Mouse (Mus musculus) MEL (cell line): Measurements from ENCODE around the gene Olfr599. TPM values are rescaled to one million over a fixed set of nuclear protein-coding genes. Genes with fewer than 3 reads are reported as not detected.

Source experiments
- DNase-seq: peaks from one replicate; pipeline ENCODE4 v3.0.0; 2011; ENCODE audit warnings: low read depth, low spot score
- H3K27ac ChIP-seq: 2 replicates; pipeline ENCODE4 v1.5.1; 2012; ENCODE audit warnings: low read depth, mild to moderate bottlenecking, control low read depth, low read length, moderate library complexity; ENCODE audit not compliant: control insufficient read depth
- H3K27me3 ChIP-seq, 2 experiments: fragments of 150-350 bp in 1 of 2; sonication (generic) in 1 of 2; 2 replicates each; pipeline ENCODE4 v1.6.1; 2012; ENCODE audit warnings: low read length in 2 of 2, mild to moderate bottlenecking in 2 of 2, improper control_type of control experiment in 1 of 2, moderate library complexity in 1 of 2; ENCODE audit not compliant: insufficient read depth in 2 of 2, control insufficient read depth in 1 of 2
- H3K36me3 ChIP-seq, 2 experiments: 2 replicates each; pipeline ENCODE4 v1.6.1; 2012 to 2014; ENCODE audit warnings: low read length in 2 of 2, improper control_type of control experiment in 1 of 2, inconsistent platforms in 1 of 2, mild to moderate bottlenecking in 1 of 2; ENCODE audit not compliant: insufficient read depth in 2 of 2, control insufficient read depth in 1 of 2
- H3K4me1 ChIP-seq, 2 experiments: fragments of 150-350 bp in 1 of 2; sonication (generic) in 1 of 2; 2 replicates each; pipeline ENCODE4 v1.6.1; 2012; ENCODE audit warnings: low read length in 2 of 2, improper control_type of control experiment in 1 of 2, mild to moderate bottlenecking in 1 of 2; ENCODE audit not compliant: insufficient read depth in 2 of 2, control insufficient read depth in 1 of 2
- H3K4me3 ChIP-seq, 2 experiments: fragments of 150-350 bp in 1 of 2; sonication (generic) in 1 of 2; 2 replicates each; pipeline ENCODE4 v1.5.1; 2012; ENCODE audit warnings: low read depth in 2 of 2, low read length in 2 of 2, mild to moderate bottlenecking in 2 of 2, moderate library complexity in 2 of 2, control low read depth in 1 of 2, improper control_type of control experiment in 1 of 2; ENCODE audit not compliant: control insufficient read depth in 1 of 2, insufficient read depth in 1 of 2
- H3K79me2 ChIP-seq: 2 replicates; pipeline ENCODE4 v1.6.1; 2012; ENCODE audit warnings: mild to moderate bottlenecking, low read length, moderate library complexity; ENCODE audit not compliant: control insufficient read depth, poor library complexity, insufficient read depth
- H3K9ac ChIP-seq: 2 replicates; pipeline ENCODE4 v1.6.1; 2012; ENCODE audit warnings: low read depth, mild to moderate bottlenecking, control low read depth, low read length, moderate library complexity; ENCODE audit not compliant: control insufficient read depth, poor library complexity, severe bottlenecking
- H3K9me3 ChIP-seq: fragments of 150-350 bp; sonication (generic); replicated peaks from 2 replicates; pipeline ENCODE4 v1.6.1; 2012; ENCODE audit warnings: mild to moderate bottlenecking, low read length, improper control_type of control experiment, moderate library complexity; ENCODE audit not compliant: insufficient read depth
- CHD1 ChIP-seq: IDR thresholded peaks from 2 replicates; pipeline ENCODE4 v1.6.1; 2012; ENCODE audit warnings: low read depth, mild to moderate bottlenecking, inconsistent platforms, low read length, improper control_type of control experiment
- CTCF ChIP-seq, 3 experiments: IDR thresholded peaks in 2 of 3; conservative IDR thresholded peaks in 1 of 3; 2 replicates each; pipeline ENCODE4 v1.5.1; 2011 to 2012; ENCODE audit warnings: low read length in 3 of 3, low read depth in 2 of 3, mild to moderate bottlenecking in 2 of 3, improper control_type of control experiment in 1 of 3, inconsistent platforms in 1 of 3, mixed read lengths in 1 of 3, moderate library complexity in 1 of 3; ENCODE audit not compliant: control insufficient read depth in 1 of 3, insufficient read depth in 1 of 3, poor library complexity in 1 of 3, severe bottlenecking in 1 of 3
- ELF1 ChIP-seq: IDR thresholded peaks from 2 replicates; pipeline ENCODE4 v1.6.1; 2014; ENCODE audit warnings: low read depth, mild to moderate bottlenecking, inconsistent platforms, low read length, improper control_type of control experiment, moderate library complexity
- GABPA ChIP-seq: IDR thresholded peaks from 2 replicates; pipeline ENCODE4 v1.6.1; 2012; ENCODE audit warnings: low read depth, mild to moderate bottlenecking, inconsistent platforms, low read length, improper control_type of control experiment, moderate library complexity
- MAFK ChIP-seq: IDR thresholded peaks from 2 replicates; pipeline ENCODE4 v1.6.1; 2011; ENCODE audit warnings: low read depth, mild to moderate bottlenecking, low read length, improper control_type of control experiment, borderline replicate concordance
- MAX ChIP-seq: IDR thresholded peaks from 2 replicates; pipeline ENCODE4 v1.6.1; 2011; ENCODE audit warnings: low read length, improper control_type of control experiment
- MXI1 ChIP-seq: IDR thresholded peaks from 2 replicates; pipeline ENCODE4 v1.6.1; 2011; ENCODE audit warnings: mild to moderate bottlenecking, low read depth, low read length, improper control_type of control experiment
- MYB ChIP-seq: IDR thresholded peaks from 2 replicates; pipeline ENCODE4 v1.6.1; 2011; ENCODE audit warnings: mild to moderate bottlenecking, low read depth, low read length, improper control_type of control experiment
- NELFE ChIP-seq: IDR thresholded peaks from 2 replicates; pipeline ENCODE4 v1.6.1; 2011; ENCODE audit warnings: low read depth, low read length, improper control_type of control experiment
- NRF1 ChIP-seq: IDR thresholded peaks from 2 replicates; pipeline ENCODE4 v1.6.1; 2014; ENCODE audit warnings: low read depth, mild to moderate bottlenecking, inconsistent platforms, low read length, improper control_type of control experiment, moderate library complexity; ENCODE audit not compliant: poor library complexity, insufficient read depth, severe bottlenecking
- POLR2A ChIP-seq, 2 experiments: IDR thresholded peaks; 2 replicates each; pipeline ENCODE4 v1.6.1; 2011 to 2012; ENCODE audit warnings: low read length in 2 of 2, mild to moderate bottlenecking in 2 of 2, control low read depth in 1 of 2, improper control_type of control experiment in 1 of 2, low read depth in 1 of 2, moderate library complexity in 1 of 2; ENCODE audit not compliant: control insufficient read depth in 1 of 2, insufficient read depth in 1 of 2, poor library complexity in 1 of 2
- RAD21 ChIP-seq: IDR thresholded peaks from 2 replicates; pipeline ENCODE4 v1.6.1; 2011; ENCODE audit warnings: mild to moderate bottlenecking, low read depth, low read length, improper control_type of control experiment
- SMC3 ChIP-seq: IDR thresholded peaks from 2 replicates; pipeline ENCODE4 v1.6.1; 2011; ENCODE audit warnings: low read depth, low read length, improper control_type of control experiment
- TAL1 ChIP-seq: IDR thresholded peaks from 2 replicates; pipeline ENCODE4 v1.6.1; 2012; ENCODE audit warnings: mild to moderate bottlenecking, inconsistent platforms, low read length, moderate library complexity, mixed read lengths
- TCF12 ChIP-seq: IDR thresholded peaks from 2 replicates; pipeline ENCODE4 v1.6.1; 2014; ENCODE audit warnings: low read depth, mild to moderate bottlenecking, inconsistent platforms, low read length, improper control_type of control experiment, moderate library complexity
- UBTF ChIP-seq: IDR thresholded peaks from 2 replicates; pipeline ENCODE4 v1.6.1; 2012; ENCODE audit warnings: low read depth, mild to moderate bottlenecking, inconsistent platforms, low read length, improper control_type of control experiment, moderate library complexity, borderline replicate concordance; ENCODE audit not compliant: insufficient read depth
- USF1 ChIP-seq: IDR thresholded peaks from 2 replicates; pipeline ENCODE4 v1.6.1; 2014; ENCODE audit warnings: low read depth, mild to moderate bottlenecking, inconsistent platforms, low read length, improper control_type of control experiment, moderate library complexity
- USF2 ChIP-seq, 2 experiments: IDR thresholded peaks; 2 replicates each; pipeline ENCODE4 v1.6.1; 2011 to 2012; ENCODE audit warnings: improper control_type of control experiment in 2 of 2, low read length in 2 of 2, borderline replicate concordance in 1 of 2, inconsistent platforms in 1 of 2, low read depth in 1 of 2, mild to moderate bottlenecking in 1 of 2; ENCODE audit not compliant: insufficient read depth in 1 of 2
- ZMIZ1 ChIP-seq: IDR thresholded peaks from 2 replicates; pipeline ENCODE4 v1.6.1; 2012; ENCODE audit warnings: low read depth, mild to moderate bottlenecking, inconsistent platforms, low read length, improper control_type of control experiment, moderate library complexity
- ZNF384 ChIP-seq: IDR thresholded peaks from 2 replicates; pipeline ENCODE4 v1.6.1; 2012; ENCODE audit warnings: low read depth, mild to moderate bottlenecking, inconsistent platforms, low read length, improper control_type of control experiment
- polyA plus RNA-seq, 2 experiments: library from polyadenylated mRNA; stranded (reverse) in 1 of 2; unstranded in 1 of 2; fragments of >175 nt in 1 of 2; fragments of >200 nt in 1 of 2; gene quantifications; 2 replicates each; pipeline versions ENCODE4 v1.2.1 to v1.2.4; 2012; ENCODE audit warnings: low replicate concordance in 2 of 2, low read depth in 1 of 2; ENCODE audit not compliant: insufficient read length in 2 of 2, insufficient read depth in 1 of 2, missing spikeins in 1 of 2
- total RNA-seq: library from RNA; depleted of rRNA; stranded (reverse); fragments of 300-350 nt; gene quantifications from 2 replicates; pipeline ENCODE4 v1.2.3, GENCODE M21; 2012

Olfr599 gene
- total and polyA plus RNA-seq, 3 experiments, result not detected

DNA sequence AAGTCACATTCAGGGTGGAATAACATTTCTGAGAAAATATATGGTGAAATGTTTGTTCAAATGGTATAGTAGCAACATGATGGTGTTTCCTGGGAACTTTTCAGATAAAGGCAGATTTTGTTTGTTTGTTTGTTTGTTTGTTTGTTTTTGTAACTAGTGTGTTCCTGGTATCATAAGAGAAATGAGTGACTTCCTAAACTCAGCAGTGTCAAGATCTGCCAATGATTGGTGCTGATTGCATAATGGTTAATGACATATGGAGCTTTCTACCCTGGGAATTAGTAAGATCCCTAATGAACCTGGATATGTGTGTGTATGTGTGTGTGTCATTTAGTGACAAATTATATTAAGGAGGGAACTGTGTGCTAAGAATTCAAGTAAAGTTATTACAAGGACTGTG is 12.4 kb upstream of the Olfr599 start, which contains the start of gene Olfr598:
Gene Olfr598, plus strand, starts transcription at position 301 of the 400 bp plus-strand sequence.
- Histone ChIP-seq H3K27ac (no peak within 1 kb of the TSS), H3K9ac (no peak within 1 kb of the TSS), H3K4me3 (no peak within 1 kb of the TSS), H3K79me2 (no peaks in the 10 kb centered on the region), H3K27me3 (no peaks in the 10 kb centered on the region), H3K9me3 (no peaks in the 10 kb centered on the region), H3K36me3 (no peaks in the 10 kb centered on the region), H3K4me1 (no peaks in the 10 kb centered on the region)
- TF ChIP-seq ZMIZ1 (no peak), SMC3 (no peak), NRF1 (no peak), UBTF (no peak), MYB (no peak), RAD21 (no peak), MAFK (no peak), GABPA (no peak), USF1 (no peak), MAX (no peak), MXI1 (no peak), CTCF (IDR thresholded peaks at IDR 0.05 in 2 of 3, conservative IDR thresholded peaks at IDR 0.05 in 1 of 3; ENCODE audit: control insufficient read depth in 1 of 3, insufficient read depth in 1 of 3, low read depth in 2 of 3, low read length in 3 of 3, poor library complexity in 1 of 3, severe bottlenecking in 1 of 3) (no peak), TAL1 (no peak)
- no peak for DNase-seq

DNA sequence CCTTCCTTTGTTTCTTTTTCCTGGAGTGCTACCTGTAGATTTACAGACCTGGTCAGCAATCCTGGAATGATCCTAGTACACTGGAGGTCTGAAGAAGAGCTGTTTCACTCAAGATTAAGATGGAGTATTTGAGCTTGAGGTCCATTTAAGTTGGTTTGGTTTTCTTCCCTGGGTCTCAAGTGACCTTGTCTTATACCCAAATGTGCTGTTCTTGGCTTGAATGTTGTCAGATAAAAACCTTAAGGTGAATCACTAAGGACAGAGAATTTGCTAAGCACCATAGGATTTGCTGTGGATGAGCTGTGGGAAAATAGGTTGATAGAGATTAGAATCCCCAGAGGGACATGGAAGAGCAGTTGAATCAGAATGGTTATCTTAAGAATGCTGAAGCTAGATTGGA is 13.9 kb downstream of the Olfr599 start, which contains the start of gene Olfr600:
Gene Olfr600, minus strand, starts transcription at position 101 of the 400 bp plus-strand sequence.
- Histone ChIP-seq H3K9ac (no peak within 1 kb of the TSS), H3K4me3 (no peak within 1 kb of the TSS), H3K4me1 (no peaks in the 10 kb centered on the region), H3K27ac (no peak within 1 kb of the TSS), H3K9me3 (no peaks in the 10 kb centered on the region), H3K79me2 (no peaks in the 10 kb centered on the region), H3K27me3 (no peaks in the 10 kb centered on the region), H3K36me3 (no peaks in the 10 kb centered on the region)
- DNase-seq, result no peak
- TF ChIP-seq MXI1, result no peak
- TF ChIP-seq MAX, result no peak
- no peak for TF ChIP-seq CHD1
- no peak for TF ChIP-seq RAD21
- no peak for TF ChIP-seq ELF1

DNA sequence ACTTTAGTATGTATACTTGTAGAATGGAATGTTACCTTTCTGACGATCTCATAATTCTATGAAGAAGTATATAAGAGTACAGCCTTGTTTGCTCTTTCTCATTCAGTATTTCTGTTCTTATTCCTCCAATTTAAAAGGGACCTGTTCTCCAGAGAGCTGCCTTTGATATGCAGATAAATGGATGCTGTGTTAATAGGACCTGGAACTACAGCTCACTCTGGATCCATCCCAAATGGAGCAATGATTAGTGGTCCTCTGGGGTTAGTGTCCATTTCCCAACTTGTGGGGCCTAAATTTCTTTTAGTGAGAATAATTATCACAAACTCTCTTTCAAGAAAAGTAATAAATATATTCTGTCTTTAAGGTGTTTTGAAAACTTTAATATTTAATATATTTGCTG is 26.8 kb downstream of the Olfr599 start, which contains the start of gene Olfr601:
Gene Olfr601, minus strand, starts transcription at position 101 of the 400 bp plus-strand sequence.
- Histone ChIP-seq H3K4me3 (no peak within 1 kb of the TSS), H3K9me3 (no peaks in the 10 kb centered on the region), H3K27me3 (no peaks in the 10 kb centered on the region), H3K79me2 (no peaks in the 10 kb centered on the region), H3K4me1 (no peaks in the 10 kb centered on the region), H3K27ac (no peak within 1 kb of the TSS), H3K9ac (no peak within 1 kb of the TSS), H3K36me3 (no peaks in the 10 kb centered on the region)
- DNase-seq, result no peak
- TF ChIP-seq TCF12 (no peak), POLR2A (IDR thresholded peaks at IDR 0.05; ENCODE audit: control insufficient read depth in 1 of 2, insufficient read depth in 1 of 2, low read depth in 1 of 2, low read length in 2 of 2, poor library complexity in 1 of 2) (no peak), ZNF384 (no peak), GABPA (no peak), USF2 (IDR thresholded peaks at IDR 0.05; ENCODE audit: borderline replicate concordance in 1 of 2, insufficient read depth in 1 of 2, low read depth in 1 of 2, low read length in 2 of 2) (no peak), NELFE (no peak), SMC3 (no peak)
